Comparison of ENCODE assay signal across 8 mouse cellular contexts in genomic region chr19:36470106-36470505, GRCm38 (mm10).
DNase-seq lines count a peak whose midpoint lies in the region; ATAC-seq and TF ChIP-seq lines count a peak whose summit lies in the region.

No protein-coding gene starts in this region.

- no peak overlapping the region for H3K4me2 ChIP-seq in forebrain, embryonic 15.5 days (replicated peaks)

- H3K36me3 ChIP-seq in forebrain, embryonic 10.5 days (replicated peaks), result no peaks in the 10 kb centered on the region
- no peaks in the 10 kb centered on the region for H3K36me3 ChIP-seq in forebrain, embryonic 15.5 days

- no peak overlapping the region for H3K4me3 ChIP-seq in forebrain, embryonic 10.5 days
- H3K4me3 ChIP-seq in forebrain, embryonic 15.5 days, result no peak overlapping the region
- no peak overlapping the region for H3K4me3 ChIP-seq in cerebellum, adult 2 months (replicated peaks; ENCODE audit: insufficient read depth, low read depth, low read length)
- no peak overlapping the region; the same call in 1 of the 2 replicates for H3K4me3 ChIP-seq in gastrocnemius, adult 2 months

- intact Hi-C loops in gastrocnemius, adult 2 months (cut with DNase I), result loop anchor here (5.0 kb wide), 1 partner anchor 67 kb away; no protein-coding TSS in a partner anchor

- no peak for TF ChIP-seq POLR2A in cerebellum, adult 2 months (IDR thresholded peaks at IDR 0.05; ENCODE audit: borderline replicate concordance, insufficient read depth, low read length)

- WGBS in forebrain, embryonic 10.5 days, result 14% methylated on average over 6 of the region's 6 CpGs
- whole genome bisulfite sequencing in forebrain, embryonic 15.5 days, result 16% methylated on average over 6 of the region's 6 CpGs
- WGBS in cerebellum, adult 2 months, result 17% methylated on average over 6 of the region's 6 CpGs

- ATAC-seq in forebrain, embryonic 15.5 days (replicated peaks), result no peak; the same call in 1 of the 2 replicates

- no peak overlapping the region for H3K27ac ChIP-seq in forebrain, embryonic 10.5 days
- no peak overlapping the region for H3K27ac ChIP-seq in forebrain, embryonic 15.5 days (replicated peaks)
- no peak overlapping the region for H3K27ac ChIP-seq in cerebellum, adult 2 months (ENCODE audit: insufficient read depth, low read length)
- no peak overlapping the region for H3K27ac ChIP-seq in gastrocnemius, adult 2 months

- no peaks in the 10 kb centered on the region for H3K4me1 ChIP-seq in forebrain, embryonic 10.5 days
- no peaks in the 10 kb centered on the region for H3K4me1 ChIP-seq in forebrain, embryonic 15.5 days
- H3K4me1 ChIP-seq in cerebellum, adult 2 months (ENCODE audit: control insufficient read depth, insufficient read depth, low read length), result no peaks in the 10 kb centered on the region

- peak; percentile 35 for DNase-seq in forebrain, embryonic 10.5 days (ENCODE audit: extremely low spot score, low spot score)
- peak; percentile 22 for DNase-seq in MN1 (ENCODE audit: low spot score)
- peak; percentile 55 to 70 for DNase-seq in cerebellum, adult 2 months
- peak; percentile 80 for DNase-seq in gastrocnemius, adult 2 months
- DNase-seq in layer of hippocampus, adult 18-20 months (ENCODE audit: low spot score in 2 of 2), result peak; percentile 64 to 87
- peak; percentile 66 for DNase-seq in lung, postnatal 14 days
- DNase-seq in spleen, postnatal 36 days (ENCODE audit: low spot score in 2 of 2), result peak; percentile 25 to 52

- TF ChIP-seq CTCF in cerebellum, adult 2 months (IDR thresholded peaks at IDR 0.05; ENCODE audit: borderline replicate concordance, insufficient read depth, low read depth, low read length), result peak; percentile 78
- TF ChIP-seq CTCF in gastrocnemius, adult 2 months (IDR thresholded peaks at IDR 0.05), result peak; percentile 78

- no peaks in the 10 kb centered on the region for H3K9me3 ChIP-seq in forebrain, embryonic 10.5 days
- H3K9me3 ChIP-seq in forebrain, embryonic 15.5 days, result no peaks in the 10 kb centered on the region

- no peak overlapping the region for H3K9ac ChIP-seq in forebrain, embryonic 15.5 days (replicated peaks)

- H3K27me3 ChIP-seq in forebrain, embryonic 10.5 days (ENCODE audit: poor library complexity, severe bottlenecking), result no peaks in the 10 kb centered on the region
- no peaks in the 10 kb centered on the region for H3K27me3 ChIP-seq in forebrain, embryonic 15.5 days
- H3K27me3 ChIP-seq in cerebellum, adult 2 months (ENCODE audit: control insufficient read depth, insufficient read depth, low read length), result no peaks in the 10 kb centered on the region

Comparison
In these comparisons a context has a peak if more than half of its experiments do, and no peak if none do; other contexts are left out.
1. DNase-seq: peak in every context shown above with its lines; median percentile 80 in gastrocnemius, adult 2 months; 76 in layer of hippocampus, adult 18-20 months; 66 in lung, postnatal 14 days; 62 in cerebellum, adult 2 months; 38 in spleen, postnatal 36 days; 35 in forebrain, embryonic 10.5 days; 22 in MN1.